Mouse (Mus musculus) lung, embryonic 15.5 days (tissue): ENCODE results near the gene Stx8. TPM values are rescaled to one million over a fixed set of nuclear protein-coding genes. Genes with fewer than 3 reads are reported as not detected.

ENCODE experiments used
- ATAC-seq: fragments of 200-750 bp; cut with Nextera tagmentation; 2 replicates; pipeline ENCODE4 v1.8.0; 2017; ENCODE audit warnings: moderate number of reproducible peaks, borderline replicate concordance; ENCODE audit not compliant: low FRiP score, low TSS enrichment; ENCODE audit errors: extremely low read depth
- H3K27ac ChIP-seq: fragments of 300-500 bp; sonication (generic); 2 replicates; pipeline ENCODE4 v1.5.1; 2015; ENCODE audit warnings: moderate library complexity, mild to moderate bottlenecking, inconsistent platforms
- H3K27me3 ChIP-seq: fragments of 300-500 bp; sonication (generic); 2 replicates; pipeline ENCODE4 v1.6.1; 2015; ENCODE audit warnings: inconsistent platforms
- H3K36me3 ChIP-seq: fragments of 300-500 bp; sonication (generic); 2 replicates; pipeline ENCODE4 v1.6.1; 2015; ENCODE audit warnings: inconsistent platforms
- H3K4me1 ChIP-seq: fragments of 300-500 bp; sonication (generic); 2 replicates; pipeline ENCODE4 v1.6.1; 2015; ENCODE audit warnings: inconsistent platforms
- H3K4me2 ChIP-seq: fragments of 300-500 bp; sonication (generic); 2 replicates; pipeline ENCODE4 v1.6.1; 2015; ENCODE audit warnings: inconsistent platforms, mild to moderate bottlenecking, moderate library complexity
- H3K4me3 ChIP-seq: fragments of 300-500 bp; sonication (generic); 2 replicates; pipeline ENCODE4 v1.5.1; 2015; ENCODE audit warnings: mild to moderate bottlenecking, inconsistent platforms
- H3K9ac ChIP-seq: fragments of 300-500 bp; sonication (generic); 2 replicates; pipeline ENCODE4 v1.6.1; 2015; ENCODE audit warnings: inconsistent platforms
- H3K9me3 ChIP-seq: fragments of 300-500 bp; sonication (generic); 2 replicates; pipeline ENCODE4 v1.6.1; 2016; ENCODE audit warnings: inconsistent platforms
- WGBS: fragments of 180-500 bp; shearing (Covaris S2); methylation state at CpG from one replicate; pipeline ENCODE4 v1.1.7; 2015; 5-methylcytosine and 5-hydroxymethylcytosine counted together
- polyA plus RNA-seq: library from polyadenylated mRNA; unstranded; fragments of >200 nt; fragmentation: Nextera tagmentation; extraction: Ambion mirVana; gene quantifications from 2 replicates; pipeline ENCODE4 v1.2.1, GENCODE M21; 2015

Stx8 gene
- polyA plus RNA-seq, 1 experiment from 2014 or later: 52.1 TPM

DNA sequence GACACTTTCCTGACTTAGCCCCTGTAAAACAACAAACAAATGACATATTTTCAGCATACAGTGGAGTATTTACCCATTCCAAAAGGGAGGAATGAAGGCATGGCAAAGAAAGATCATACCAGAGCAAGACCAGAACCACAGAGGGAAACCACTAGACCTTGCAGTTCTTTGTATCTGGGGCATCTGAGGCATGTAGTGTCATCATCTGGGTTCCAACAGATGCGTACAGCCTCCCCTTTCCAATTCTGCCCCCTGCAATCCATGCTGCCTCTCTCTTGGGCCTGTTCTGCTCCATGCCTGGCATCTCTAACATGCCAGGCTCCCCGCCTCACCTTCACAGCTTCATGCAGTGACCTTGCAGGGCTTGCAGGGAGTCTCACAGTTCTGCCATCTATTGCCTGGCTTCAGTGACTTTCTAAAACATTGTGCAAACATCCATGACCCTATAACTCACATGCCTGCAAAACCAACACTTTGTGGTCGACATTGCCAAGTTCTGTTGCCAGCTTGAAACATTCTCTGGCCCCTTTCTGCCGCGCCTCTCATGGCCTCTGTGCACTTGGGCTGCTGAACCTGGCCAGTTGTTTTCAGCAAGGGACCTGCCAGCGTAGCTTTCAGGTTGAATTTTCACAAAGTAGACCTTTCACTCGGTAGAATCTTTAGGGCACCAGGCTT lies 206.1 kb downstream of the Stx8 start:
- H3K9me3 ChIP-seq: no peaks in the 10 kb centered on the region
- peak overlapping the region; percentile 53; the same call in 1 of the 2 replicates for H3K27ac ChIP-seq
- H3K4me1 ChIP-seq: peaks cover 33% of the 10 kb centered on the region
- no peak overlapping the region for H3K9ac ChIP-seq
- H3K36me3 ChIP-seq: no peaks in the 10 kb centered on the region
- no peaks in the 10 kb centered on the region for H3K27me3 ChIP-seq
- no peak overlapping the region for H3K4me2 ChIP-seq
- no peak for ATAC-seq
- H3K4me3 ChIP-seq: no peak overlapping the region
- 73% methylated on average over 7 of the region's 7 CpGs for WGBS

DNA sequence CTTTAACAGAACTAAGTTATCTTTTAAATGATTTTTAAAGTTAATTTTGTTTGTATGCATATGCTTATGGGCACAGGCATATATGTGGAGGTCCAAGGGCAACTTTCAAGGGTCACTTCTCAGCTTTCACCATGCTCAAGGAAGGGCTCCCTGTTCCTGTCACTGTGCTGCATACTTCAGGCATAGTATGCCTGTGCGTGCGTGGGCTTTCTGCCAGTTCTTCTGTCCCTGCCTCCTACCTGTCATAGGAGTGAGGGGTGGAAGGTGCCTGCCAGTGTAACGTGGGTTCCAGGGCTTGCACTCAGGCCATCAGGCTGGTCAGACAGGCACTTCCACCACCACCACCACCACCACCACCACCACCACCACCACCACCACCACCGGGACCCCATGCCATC lies 206.7 kb downstream of the Stx8 start:
- peaks cover 33% of the 10 kb centered on the region for H3K4me1 ChIP-seq
- H3K4me3 ChIP-seq: no peak overlapping the region
- no peaks in the 10 kb centered on the region for H3K9me3 ChIP-seq
- no peaks in the 10 kb centered on the region for H3K27me3 ChIP-seq
- H3K4me2 ChIP-seq: no peak overlapping the region
- H3K27ac ChIP-seq: peak overlapping the region; percentile 53
- H3K9ac ChIP-seq: no peak overlapping the region
- peak; percentile 64; the same call in 1 of the 2 replicates for ATAC-seq
- H3K36me3 ChIP-seq: no peaks in the 10 kb centered on the region
- 44% methylated on average over 4 of the region's 4 CpGs for WGBS

DNA sequence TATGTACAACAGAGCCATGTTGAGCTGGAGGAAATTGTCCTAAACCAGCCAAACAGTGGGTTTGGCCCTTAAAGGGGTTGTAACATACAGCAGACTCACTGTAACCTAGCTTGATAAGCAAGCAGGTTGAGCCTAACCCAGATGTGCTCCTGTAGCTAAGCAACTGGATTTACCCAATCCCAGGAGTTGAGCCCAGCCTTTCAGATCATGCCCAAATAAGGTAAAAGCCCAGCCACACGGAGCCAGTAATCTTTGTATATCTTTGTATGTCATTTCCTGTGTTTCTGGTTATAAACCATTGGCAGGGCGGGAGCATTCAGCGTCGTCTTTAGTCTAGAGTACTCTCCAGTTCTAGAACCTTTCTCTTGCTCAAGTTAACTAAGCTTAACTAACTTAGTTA lies 210.6 kb downstream of the Stx8 start:
- no peak overlapping the region for H3K27ac ChIP-seq
- peaks cover 22% of the 10 kb centered on the region; the same call in 1 of the 2 replicates for H3K4me1 ChIP-seq
- ATAC-seq: no peak
- H3K4me2 ChIP-seq: no peak overlapping the region
- H3K4me3 ChIP-seq: no peak overlapping the region
- no peaks in the 10 kb centered on the region for H3K36me3 ChIP-seq
- no peaks in the 10 kb centered on the region for H3K27me3 ChIP-seq
- no peaks in the 10 kb centered on the region for H3K9me3 ChIP-seq
- WGBS: 54% methylated on average over 4 of the region's 4 CpGs
- H3K9ac ChIP-seq: no peak overlapping the region

DNA sequence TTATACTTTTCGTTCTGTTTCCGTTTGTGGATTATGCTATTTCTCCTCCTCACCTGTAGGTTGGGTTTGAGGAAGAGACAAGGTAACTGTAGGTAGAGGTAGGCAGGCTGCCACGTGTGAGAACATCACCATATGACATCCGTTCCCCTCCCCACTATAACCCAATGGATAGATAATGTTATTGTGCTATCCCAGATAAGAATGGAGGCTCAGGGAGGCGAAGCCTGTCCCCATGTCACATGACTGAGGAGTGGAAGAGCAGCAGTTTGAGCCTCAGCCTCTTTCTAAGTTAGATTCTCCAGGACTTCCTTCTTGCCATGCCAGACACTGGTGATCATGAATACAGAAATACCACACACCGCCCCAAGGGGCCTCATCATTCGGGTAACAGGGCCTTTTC lies 211.4 kb downstream of the Stx8 start:
- H3K27ac ChIP-seq: no peak overlapping the region
- H3K4me3 ChIP-seq: no peak overlapping the region
- ATAC-seq: no peak
- 88% methylated on average over 7 of the region's 7 CpGs for WGBS
- H3K27me3 ChIP-seq: no peaks in the 10 kb centered on the region
- H3K9me3 ChIP-seq: no peaks in the 10 kb centered on the region
- H3K9ac ChIP-seq: no peak overlapping the region
- no peak overlapping the region for H3K4me2 ChIP-seq
- peaks cover 17% of the 10 kb centered on the region; the same call in 1 of the 2 replicates for H3K4me1 ChIP-seq
- no peaks in the 10 kb centered on the region for H3K36me3 ChIP-seq

DNA sequence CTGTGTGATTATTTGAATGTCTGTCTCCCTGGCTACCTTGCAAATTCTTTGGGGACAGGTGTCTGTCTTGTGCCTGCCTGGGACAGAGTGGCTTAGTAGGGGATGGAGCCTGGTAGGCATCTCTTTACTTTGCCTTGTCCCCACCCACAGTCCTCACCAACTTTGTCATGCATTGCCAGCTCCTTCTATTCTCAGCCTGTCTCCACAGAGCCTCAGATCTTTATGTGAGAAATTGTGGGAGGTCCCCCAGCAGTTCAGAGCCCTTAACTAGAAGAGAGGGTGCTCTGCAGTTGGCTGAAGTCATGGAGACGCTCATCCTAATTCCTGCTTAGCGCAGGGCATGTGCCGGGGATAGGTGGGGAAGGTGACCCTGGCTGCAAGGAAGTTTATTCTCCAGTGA lies 219.7 kb downstream of the Stx8 start:
- H3K27me3 ChIP-seq: no peaks in the 10 kb centered on the region
- H3K4me3 ChIP-seq: no peak overlapping the region
- H3K9me3 ChIP-seq: no peaks in the 10 kb centered on the region
- H3K27ac ChIP-seq: no peak overlapping the region
- H3K36me3 ChIP-seq: no peaks in the 10 kb centered on the region
- no peak for ATAC-seq
- peaks cover 21% of the 10 kb centered on the region for H3K4me1 ChIP-seq
- H3K9ac ChIP-seq: no peak overlapping the region
- H3K4me2 ChIP-seq: no peak overlapping the region
- 87% methylated on average over 3 of the region's 3 CpGs for WGBS

DNA sequence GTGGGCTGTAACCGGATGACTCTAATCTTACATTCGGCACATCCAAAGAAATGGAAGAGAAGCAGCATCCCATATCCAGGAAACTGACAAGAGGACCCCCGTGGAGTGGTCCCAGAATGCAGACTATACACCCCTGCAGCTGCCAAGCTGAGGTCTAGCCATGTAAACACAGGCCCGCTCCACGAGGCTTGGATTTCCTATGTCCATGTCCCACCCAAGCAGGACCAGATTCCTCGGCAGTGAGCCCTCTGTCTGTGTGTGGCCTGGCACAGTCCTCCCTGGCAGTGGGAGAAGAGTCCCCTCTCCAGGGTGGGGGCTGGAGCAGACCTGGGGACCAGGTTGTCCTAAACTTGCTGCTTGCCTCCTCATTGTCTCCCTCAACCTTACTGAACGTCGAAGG lies 221.2 kb downstream of the Stx8 start:
- peak; percentile 33; the same call in 1 of the 2 replicates for ATAC-seq
- Histone ChIP-seq H3K27me3 (no peaks in the 10 kb centered on the region), H3K9me3 (no peaks in the 10 kb centered on the region), H3K4me1 (peaks cover 21% of the 10 kb centered on the region), H3K36me3 (no peaks in the 10 kb centered on the region), H3K27ac (no peak overlapping the region), H3K4me2 (no peak overlapping the region), H3K4me3 (no peak overlapping the region), H3K9ac (no peak overlapping the region)
- 48% methylated on average over 8 of the region's 8 CpGs for whole genome bisulfite sequencing

DNA sequence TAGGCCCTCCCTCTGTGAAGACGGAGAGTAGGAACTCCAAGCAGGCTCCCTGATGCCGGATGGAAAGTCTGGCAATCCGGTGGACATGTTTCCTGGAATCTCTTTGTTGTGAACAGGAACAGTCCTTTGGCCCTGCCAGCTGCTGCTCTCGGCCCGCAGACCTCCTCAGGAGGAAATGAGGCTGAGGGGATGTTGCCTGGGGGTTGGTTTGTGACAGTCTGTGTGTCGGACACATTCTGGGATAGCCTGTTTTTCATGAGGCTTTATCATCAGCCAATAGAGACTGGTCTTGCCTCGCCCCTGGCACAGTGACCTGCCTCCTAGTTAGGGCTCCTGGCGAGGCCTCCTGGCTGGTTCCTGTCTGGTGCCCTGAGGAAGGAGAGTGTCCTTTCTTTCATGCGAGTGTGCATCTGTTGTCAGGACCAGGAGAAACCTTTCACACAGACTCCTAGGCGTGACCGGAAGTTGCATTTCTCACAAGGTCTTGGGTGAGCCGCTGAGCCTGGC lies 222.8 kb downstream of the Stx8 start:
- WGBS: 57% methylated on average over 12 of the region's 12 CpGs
- ATAC-seq: peak; percentile 41; the same call in 1 of the 2 replicates
- Histone ChIP-seq H3K4me1 (peaks cover 26% of the 10 kb centered on the region), H3K9me3 (no peaks in the 10 kb centered on the region), H3K36me3 (no peaks in the 10 kb centered on the region), H3K4me2 (no peak overlapping the region; the same call in 1 of the 2 replicates), H3K27me3 (no peaks in the 10 kb centered on the region), H3K9ac (no peak overlapping the region), H3K27ac (peak overlapping the region; percentile 77), H3K4me3 (no peak overlapping the region)

DNA sequence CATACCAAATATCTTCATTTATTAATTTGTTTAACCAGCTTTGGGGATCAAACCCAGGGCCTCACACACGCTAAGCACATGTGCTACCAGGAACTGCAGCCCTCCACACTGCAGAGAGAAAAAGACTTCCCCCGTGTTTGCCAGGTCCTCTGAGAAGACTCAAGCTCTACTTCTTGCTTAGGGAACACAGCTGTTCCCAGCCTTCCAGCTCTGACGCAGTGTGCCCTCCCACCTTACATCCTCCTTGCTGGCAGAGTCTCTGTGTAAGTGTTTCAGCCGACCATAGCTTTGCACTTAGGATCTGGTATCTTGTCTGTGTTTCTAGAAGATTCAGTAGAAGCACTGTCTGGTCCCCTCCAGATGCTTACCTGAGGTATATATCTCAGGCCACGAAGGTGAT lies 224.9 kb downstream of the Stx8 start:
- no peak for ATAC-seq
- Histone ChIP-seq H3K27ac (no peak overlapping the region), H3K9ac (no peak overlapping the region), H3K27me3 (no peaks in the 10 kb centered on the region), H3K4me1 (peaks cover 47% of the 10 kb centered on the region), H3K4me3 (no peak overlapping the region), H3K36me3 (no peaks in the 10 kb centered on the region), H3K4me2 (no peak overlapping the region), H3K9me3 (no peaks in the 10 kb centered on the region)
- 71% methylated on average over 5 of the region's 5 CpGs for whole genome bisulfite sequencing

DNA sequence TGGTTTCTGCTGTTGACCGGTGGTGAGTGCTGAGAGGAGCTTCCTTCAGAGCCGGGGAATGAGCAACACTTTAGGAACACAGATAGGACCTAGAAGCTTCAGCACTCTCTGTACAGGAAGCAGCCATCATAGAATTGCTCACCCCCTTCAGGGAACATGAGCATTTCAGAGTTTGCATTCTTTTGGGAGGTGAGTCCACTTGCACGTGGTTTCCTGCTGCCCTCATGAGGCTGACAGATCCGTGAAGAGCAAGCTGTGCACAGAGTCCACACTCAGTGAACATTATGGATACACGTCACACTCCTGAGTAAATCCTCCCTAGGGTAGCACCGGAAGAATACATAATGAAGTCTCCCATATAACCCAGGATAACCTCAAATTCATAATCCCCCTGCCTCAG lies 229.2 kb downstream of the Stx8 start:
- Histone ChIP-seq H3K9ac (no peak overlapping the region), H3K27ac (no peak overlapping the region), H3K4me2 (no peak overlapping the region), H3K9me3 (no peaks in the 10 kb centered on the region), H3K4me3 (no peak overlapping the region), H3K4me1 (peaks cover 52% of the 10 kb centered on the region), H3K27me3 (no peaks in the 10 kb centered on the region), H3K36me3 (no peaks in the 10 kb centered on the region)
- WGBS: 45% methylated on average over 6 of the region's 6 CpGs
- no peak for ATAC-seq

DNA sequence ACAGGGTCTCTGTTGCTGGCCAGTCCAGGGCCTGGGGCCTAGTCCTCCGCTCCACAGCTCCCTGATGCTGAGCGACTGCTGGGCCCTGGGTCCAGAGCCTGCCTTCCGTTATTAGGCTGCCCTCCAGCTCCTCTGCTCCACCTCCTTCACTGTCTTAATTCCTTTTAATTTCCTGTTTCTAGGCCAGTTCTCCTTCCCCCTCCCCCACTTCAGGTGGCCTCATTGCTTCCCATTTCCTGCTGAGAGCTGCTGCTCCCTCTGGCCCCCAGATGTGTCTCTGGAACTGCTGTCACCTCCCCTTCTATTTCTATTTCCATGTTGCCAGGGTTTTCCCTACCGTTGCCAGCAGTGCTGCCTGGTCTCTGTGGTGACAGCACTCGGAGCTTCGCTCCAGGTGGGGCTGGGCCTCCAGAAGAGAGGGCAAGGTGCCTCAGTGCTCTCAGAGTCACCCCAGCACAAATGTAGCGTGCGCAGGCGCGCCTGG lies 229.7 kb downstream of the Stx8 start:
- Histone ChIP-seq H3K4me3 (no peak overlapping the region), H3K36me3 (no peaks in the 10 kb centered on the region), H3K4me2 (no peak overlapping the region), H3K27me3 (no peaks in the 10 kb centered on the region), H3K9ac (no peak overlapping the region), H3K9me3 (no peaks in the 10 kb centered on the region), H3K27ac (no peak overlapping the region), H3K4me1 (peaks cover 58% of the 10 kb centered on the region)
- ATAC-seq: no peak
- 69% methylated on average over 10 of the region's 10 CpGs for WGBS

DNA sequence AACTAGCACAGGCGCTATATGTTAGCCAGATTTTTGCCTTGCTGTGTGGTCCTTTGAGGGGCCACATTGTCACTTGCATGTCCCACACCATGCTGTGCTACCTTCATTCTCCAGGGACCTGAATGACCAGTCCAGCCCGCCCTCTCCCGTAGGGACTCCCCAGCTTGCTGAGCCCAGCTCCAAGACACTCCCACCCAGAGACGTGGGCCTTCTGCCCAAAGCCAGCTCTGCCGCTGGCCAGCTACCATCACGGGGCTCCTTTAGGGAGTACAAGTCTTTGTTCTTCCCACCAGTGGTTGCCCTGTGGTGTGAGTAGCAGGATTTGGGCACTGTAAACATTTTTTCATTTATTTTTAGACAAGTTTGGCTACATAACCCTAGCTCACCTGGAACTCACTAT lies 230.6 kb downstream of the Stx8 start:
- H3K36me3 ChIP-seq: no peaks in the 10 kb centered on the region
- H3K4me2 ChIP-seq: no peak overlapping the region
- H3K4me1 ChIP-seq: peaks cover 66% of the 10 kb centered on the region
- no peak overlapping the region for H3K27ac ChIP-seq
- no peak overlapping the region for H3K4me3 ChIP-seq
- no peak overlapping the region for H3K9ac ChIP-seq
- no peaks in the 10 kb centered on the region for H3K9me3 ChIP-seq
- 50% methylated on average over 6 of the region's 6 CpGs for WGBS
- H3K27me3 ChIP-seq: no peaks in the 10 kb centered on the region
- ATAC-seq: no peak

DNA sequence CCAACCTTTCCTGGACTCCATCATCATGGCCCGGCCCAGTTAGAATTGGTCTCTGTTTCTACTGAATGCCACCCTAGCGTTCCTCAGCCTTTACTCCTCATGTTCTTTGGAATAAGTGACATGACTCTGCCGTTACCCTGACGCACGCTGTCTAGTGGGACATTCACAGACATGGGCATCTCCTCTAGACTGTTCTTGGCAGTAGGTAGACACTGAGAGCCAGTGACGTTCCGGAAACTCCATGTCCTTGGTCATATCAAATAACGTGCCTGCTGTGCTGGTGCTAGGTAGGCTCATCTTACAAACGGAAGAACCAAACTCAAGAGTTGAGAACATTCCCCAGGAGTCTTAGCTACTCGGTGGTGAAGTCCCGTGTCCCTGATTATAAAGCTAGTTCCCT lies 231.5 kb downstream of the Stx8 start:
- Histone ChIP-seq H3K27me3 (no peaks in the 10 kb centered on the region), H3K9ac (no peak overlapping the region), H3K4me3 (no peak overlapping the region), H3K9me3 (no peaks in the 10 kb centered on the region), H3K4me2 (no peak overlapping the region), H3K36me3 (no peaks in the 10 kb centered on the region), H3K27ac (no peak overlapping the region), H3K4me1 (peaks cover 70% of the 10 kb centered on the region)
- no peak for ATAC-seq
- WGBS: 91% methylated on average over 11 of the region's 11 CpGs
